Mouse (Mus musculus): Measurements from ENCODE around the gene Ndufa11. TPM values are rescaled to one million over a fixed set of nuclear protein-coding genes. Genes with fewer than 3 reads are reported as not detected.

Ndufa11 gene
- polyA plus RNA-seq, 1 experiment from 2014 or later, result 522 TPM

GRCm38 (mm10) chr17:56727029-56727649 is 9.6 kb downstream of the Ndufa11 start:
- DNase-seq (ENCODE audit: low spot score), result no peak
- H3K4me2 ChIP-seq (ENCODE audit: low read length), result no peak overlapping the region
- H3K9me3 ChIP-seq (ENCODE audit: control insufficient read depth, low read length), result no peaks in the 10 kb centered on the region
- H3K4me1 ChIP-seq (replicated peaks; ENCODE audit: control insufficient read depth, insufficient read depth, low read length), result peaks cover 25% of the 10 kb centered on the region
- no peaks in the 10 kb centered on the region for H3K27me3 ChIP-seq (replicated peaks; ENCODE audit: control insufficient read depth, insufficient read depth, low read length)
- H3K36me3 ChIP-seq (ENCODE audit: control insufficient read depth, insufficient read depth, low read length), result peaks cover 20% of the 10 kb centered on the region
- WGBS, result 8% methylated on average over 7 of the region's 7 CpGs
- no peak overlapping the region for H3K9ac ChIP-seq (ENCODE audit: low read length)
- ATAC-seq (replicated peaks; ENCODE audit: low FRiP score, low TSS enrichment, low read depth), result no peak; the same call in 1 of the 2 replicates
- H3K4me3 ChIP-seq (ENCODE audit: low read depth, low read length), result no peak overlapping the region
- H3K27ac ChIP-seq (ENCODE audit: low read depth), result no peak overlapping the region; the same call in 1 of the 2 replicates

- peak; percentile 72 for DNase-seq (ENCODE audit: low spot score)
- ATAC-seq (replicated peaks; ENCODE audit: low FRiP score, low TSS enrichment, low read depth), result peak; percentile 34; the same call in 1 of the 2 replicates
Measured at GRCm38 (mm10) chr17:56727659-56728058, 10.1 kb downstream of the Ndufa11 start.

GRCm38 (mm10) chr17:56728117-56728516 is 10.6 kb downstream of the Ndufa11 start:
- Histone ChIP-seq H3K4me2 (ENCODE audit: low read length) (peak overlapping the region; percentile 18; the same call in 1 of the 2 replicates), H3K4me3 (ENCODE audit: low read depth, low read length) (no peak overlapping the region), H3K27me3 (replicated peaks; ENCODE audit: control insufficient read depth, insufficient read depth, low read length) (no peaks in the 10 kb centered on the region), H3K9me3 (ENCODE audit: control insufficient read depth, low read length) (no peaks in the 10 kb centered on the region), H3K36me3 (ENCODE audit: control insufficient read depth, insufficient read depth, low read length) (peaks cover 10% of the 10 kb centered on the region), H3K4me1 (replicated peaks; ENCODE audit: control insufficient read depth, insufficient read depth, low read length) (peaks cover 21% of the 10 kb centered on the region), H3K9ac (ENCODE audit: low read length) (0 out of 2 replicates have a peak overlapping the region, but pooled peaks have one; percentile 2), H3K27ac (ENCODE audit: low read depth) (no peak overlapping the region; the same call in 1 of the 2 replicates)
- no peak for ATAC-seq (replicated peaks; ENCODE audit: low FRiP score, low TSS enrichment, low read depth)
- WGBS, result 4% methylated on average over 12 of the region's 12 CpGs
- DNase-seq (ENCODE audit: low spot score), result no peak

More at GRCm38 (mm10) chr17:56727659-56728058, 10.1 kb downstream of the Ndufa11 start:
- no peaks in the 10 kb centered on the region for H3K9me3 ChIP-seq (ENCODE audit: control insufficient read depth, low read length)
- peaks cover 15% of the 10 kb centered on the region for H3K36me3 ChIP-seq (ENCODE audit: control insufficient read depth, insufficient read depth, low read length)
- H3K27ac ChIP-seq (ENCODE audit: low read depth), result no peak overlapping the region; the same call in 1 of the 2 replicates
- H3K4me3 ChIP-seq (ENCODE audit: low read depth, low read length), result no peak overlapping the region
- no peaks in the 10 kb centered on the region for H3K27me3 ChIP-seq (replicated peaks; ENCODE audit: control insufficient read depth, insufficient read depth, low read length)
- H3K4me2 ChIP-seq (ENCODE audit: low read length), result peak overlapping the region; percentile 18; the same call in 1 of the 2 replicates
- 9% methylated on average over 12 of the region's 12 CpGs for WGBS
- peaks cover 22% of the 10 kb centered on the region for H3K4me1 ChIP-seq (replicated peaks; ENCODE audit: control insufficient read depth, insufficient read depth, low read length)
- H3K9ac ChIP-seq (ENCODE audit: low read length), result no peak overlapping the region

- no peak overlapping the region for H3K4me3 ChIP-seq (ENCODE audit: low read depth, low read length)
- no peak overlapping the region for H3K4me2 ChIP-seq (ENCODE audit: low read length)
- peaks cover 21% of the 10 kb centered on the region for H3K4me1 ChIP-seq (replicated peaks; ENCODE audit: control insufficient read depth, insufficient read depth, low read length)
- DNase-seq (ENCODE audit: low spot score) (no peak), ATAC-seq (replicated peaks; ENCODE audit: low FRiP score, low TSS enrichment, low read depth) (no peak)
- H3K36me3 ChIP-seq (ENCODE audit: control insufficient read depth, insufficient read depth, low read length), result peaks cover under 1% of the 10 kb centered on the region; the same call in 1 of the 2 replicates
- no peak overlapping the region for H3K27ac ChIP-seq (ENCODE audit: low read depth)
- 43% methylated on average over 6 of the region's 6 CpGs for WGBS
- H3K9me3 ChIP-seq (ENCODE audit: control insufficient read depth, low read length), result no peaks in the 10 kb centered on the region
- no peaks in the 10 kb centered on the region for H3K27me3 ChIP-seq (replicated peaks; ENCODE audit: control insufficient read depth, insufficient read depth, low read length)
- H3K9ac ChIP-seq (ENCODE audit: low read length), result no peak overlapping the region
Measured at GRCm38 (mm10) chr17:56729151-56729550, 11.6 kb downstream of the Ndufa11 start.

GRCm38 (mm10) chr17:56729656-56730055 is 12.1 kb downstream of the Ndufa11 start:
- WGBS, result 66% methylated on average over 2 of the region's 2 CpGs
- no peak for DNase-seq (ENCODE audit: low spot score)
- H3K4me3 ChIP-seq (ENCODE audit: low read depth, low read length), result no peak overlapping the region
- no peak for ATAC-seq (replicated peaks; ENCODE audit: low FRiP score, low TSS enrichment, low read depth)
- H3K27ac ChIP-seq (ENCODE audit: low read depth), result no peak overlapping the region
- H3K4me2 ChIP-seq (ENCODE audit: low read length), result no peak overlapping the region
- no peaks in the 10 kb centered on the region for H3K36me3 ChIP-seq (ENCODE audit: control insufficient read depth, insufficient read depth, low read length)
- no peaks in the 10 kb centered on the region for H3K27me3 ChIP-seq (replicated peaks; ENCODE audit: control insufficient read depth, insufficient read depth, low read length)
- H3K9ac ChIP-seq (ENCODE audit: low read length), result no peak overlapping the region
- H3K9me3 ChIP-seq (ENCODE audit: control insufficient read depth, low read length), result no peaks in the 10 kb centered on the region
- H3K4me1 ChIP-seq (replicated peaks; ENCODE audit: control insufficient read depth, insufficient read depth, low read length), result peaks cover 21% of the 10 kb centered on the region

GRCm38 (mm10) chr17:56736534-56736933 is 19.0 kb downstream of the Ndufa11 start:
- no peak overlapping the region for H3K9ac ChIP-seq (ENCODE audit: low read length)
- ATAC-seq (replicated peaks; ENCODE audit: low FRiP score, low TSS enrichment, low read depth) (no peak), DNase-seq (ENCODE audit: low spot score) (no peak)
- no peaks in the 10 kb centered on the region for H3K4me1 ChIP-seq (replicated peaks; ENCODE audit: control insufficient read depth, insufficient read depth, low read length)
- no peaks in the 10 kb centered on the region for H3K27me3 ChIP-seq (replicated peaks; ENCODE audit: control insufficient read depth, insufficient read depth, low read length)
- H3K4me3 ChIP-seq (ENCODE audit: low read depth, low read length), result no peak overlapping the region
- H3K4me2 ChIP-seq (ENCODE audit: low read length), result no peak overlapping the region
- 46% methylated on average over 8 of the region's 8 CpGs for WGBS
- H3K27ac ChIP-seq (ENCODE audit: low read depth), result no peak overlapping the region
- no peaks in the 10 kb centered on the region for H3K9me3 ChIP-seq (ENCODE audit: control insufficient read depth, low read length)
- H3K36me3 ChIP-seq (ENCODE audit: control insufficient read depth, insufficient read depth, low read length), result no peaks in the 10 kb centered on the region

GRCm38 (mm10) chr17:56738221-56738620 is 20.7 kb downstream of the Ndufa11 start:
- Histone ChIP-seq H3K4me1 (replicated peaks; ENCODE audit: control insufficient read depth, insufficient read depth, low read length) (no peaks in the 10 kb centered on the region), H3K27ac (ENCODE audit: low read depth) (no peak overlapping the region), H3K36me3 (ENCODE audit: control insufficient read depth, insufficient read depth, low read length) (no peaks in the 10 kb centered on the region), H3K4me3 (ENCODE audit: low read depth, low read length) (no peak overlapping the region), H3K4me2 (ENCODE audit: low read length) (no peak overlapping the region), H3K9me3 (ENCODE audit: control insufficient read depth, low read length) (no peaks in the 10 kb centered on the region), H3K9ac (ENCODE audit: low read length) (no peak overlapping the region), H3K27me3 (replicated peaks; ENCODE audit: control insufficient read depth, insufficient read depth, low read length) (no peaks in the 10 kb centered on the region)
- DNase-seq (ENCODE audit: low spot score) (no peak), ATAC-seq (replicated peaks; ENCODE audit: low FRiP score, low TSS enrichment, low read depth) (no peak)
- WGBS, result 78% methylated on average over 10 of the region's 10 CpGs

GRCm38 (mm10) chr17:56740118-56740787 is 22.7 kb downstream of the Ndufa11 start:
- H3K27ac ChIP-seq (ENCODE audit: low read depth), result no peak overlapping the region
- no peak for DNase-seq (ENCODE audit: low spot score)
- no peak for ATAC-seq (replicated peaks; ENCODE audit: low FRiP score, low TSS enrichment, low read depth)
- H3K4me2 ChIP-seq (ENCODE audit: low read length), result no peak overlapping the region
- H3K4me3 ChIP-seq (ENCODE audit: low read depth, low read length), result no peak overlapping the region
- peaks cover 4% of the 10 kb centered on the region; the same call in 1 of the 2 replicates for H3K4me1 ChIP-seq (replicated peaks; ENCODE audit: control insufficient read depth, insufficient read depth, low read length)
- no peaks in the 10 kb centered on the region for H3K36me3 ChIP-seq (ENCODE audit: control insufficient read depth, insufficient read depth, low read length)
- H3K27me3 ChIP-seq (replicated peaks; ENCODE audit: control insufficient read depth, insufficient read depth, low read length), result no peaks in the 10 kb centered on the region
- no peaks in the 10 kb centered on the region for H3K9me3 ChIP-seq (ENCODE audit: control insufficient read depth, low read length)
- no peak overlapping the region for H3K9ac ChIP-seq (ENCODE audit: low read length)
- 82% methylated on average over 17 of the region's 17 CpGs for WGBS
